Mouse (Mus musculus): ENCODE measurements at regions not wholly inside any gene's neighbourhood (a gene's known extent, or its start where the extent isn't known, plus 50 kb on each side); places are given as distances from the start of the nearest gene placed in this dataset.

DNA sequence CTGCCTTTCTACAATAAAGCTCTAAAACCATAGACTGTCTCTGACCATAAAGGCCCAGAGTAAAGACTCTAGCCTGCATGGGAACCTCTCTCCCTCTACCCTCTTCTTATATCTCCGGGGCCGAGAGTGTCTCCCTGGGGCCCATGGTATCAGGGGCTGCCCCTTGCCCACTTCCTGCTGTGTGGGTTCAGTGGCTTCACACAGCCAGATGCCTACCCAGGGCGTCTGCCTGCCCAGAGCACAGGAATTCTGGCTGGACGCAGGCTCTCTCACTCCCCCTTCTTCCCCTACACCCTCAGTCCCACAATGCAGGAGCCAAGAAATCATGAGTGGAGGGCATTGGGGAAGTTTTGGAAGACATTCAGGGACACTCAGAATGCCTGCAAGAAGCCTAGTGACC lies 150.8 kb downstream of the Bod1 start:
- H3K4me3 ChIP-seq (ENCODE audit: low read depth, low read length) = no peak overlapping the region
- H3K4me2 ChIP-seq (ENCODE audit: low read length) = no peak overlapping the region
- WGBS = 84% methylated on average over 4 of the region's 4 CpGs
- no peaks in the 10 kb centered on the region for H3K4me1 ChIP-seq (ENCODE audit: control insufficient read depth, insufficient read depth, low read length)
- no peaks in the 10 kb centered on the region for H3K27me3 ChIP-seq (replicated peaks; ENCODE audit: control insufficient read depth, insufficient read depth, low read length)
- no peaks in the 10 kb centered on the region for H3K9me3 ChIP-seq (replicated peaks; ENCODE audit: control insufficient read depth, low read length)
- ATAC-seq (no peak), DNase-seq (ENCODE audit: low spot score) (no peak)
- no peak overlapping the region for H3K27ac ChIP-seq (ENCODE audit: low read depth, low read length)
- H3K9ac ChIP-seq (ENCODE audit: low read length) = no peak overlapping the region
- H3K36me3 ChIP-seq (ENCODE audit: control insufficient read depth, insufficient read depth, low read length) = no peaks in the 10 kb centered on the region

DNA sequence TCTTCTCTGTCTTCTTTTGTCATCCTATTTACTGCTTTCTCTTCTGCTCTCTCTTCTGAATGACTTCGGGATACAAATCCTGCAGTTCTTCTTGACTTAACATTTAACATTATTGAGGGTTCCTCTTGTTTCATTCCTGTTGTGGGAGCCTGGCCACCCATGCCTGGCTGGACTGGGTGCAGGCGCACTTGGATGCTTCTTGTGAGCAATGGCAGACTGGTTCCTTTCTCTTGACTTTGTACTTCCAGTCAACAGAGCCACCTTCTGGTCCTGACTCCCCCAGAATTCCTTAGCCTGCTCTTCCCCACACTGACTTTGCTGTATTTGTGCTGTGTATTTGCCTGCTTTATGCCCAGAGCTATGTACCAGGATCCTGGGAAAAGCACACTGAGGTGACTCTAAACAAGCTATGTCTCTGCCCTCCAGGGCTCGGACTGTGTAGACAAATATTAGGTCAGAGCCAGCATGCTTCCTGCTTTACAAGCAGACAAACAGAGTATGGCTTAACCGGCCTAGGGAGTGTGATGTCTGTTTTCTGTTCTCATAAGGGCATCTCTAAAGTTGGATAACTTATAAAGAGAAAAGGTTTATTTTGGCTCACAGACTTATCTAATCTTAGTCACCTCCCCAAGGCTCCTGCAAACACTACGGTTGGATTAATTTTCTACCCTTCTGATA lies 133.5 kb upstream of the Stc2 start:
- Histone ChIP-seq H3K36me3 (ENCODE audit: control insufficient read depth, insufficient read depth, low read length) (no peaks in the 10 kb centered on the region), H3K27me3 (replicated peaks; ENCODE audit: control insufficient read depth, insufficient read depth, low read length) (no peaks in the 10 kb centered on the region), H3K4me2 (ENCODE audit: low read length) (no peak overlapping the region), H3K9ac (ENCODE audit: low read length) (no peak overlapping the region), H3K27ac (ENCODE audit: low read depth, low read length) (no peak overlapping the region), H3K4me1 (ENCODE audit: control insufficient read depth, insufficient read depth, low read length) (no peaks in the 10 kb centered on the region), H3K9me3 (replicated peaks; ENCODE audit: control insufficient read depth, low read length) (no peaks in the 10 kb centered on the region), H3K4me3 (ENCODE audit: low read depth, low read length) (no peak overlapping the region)
- WGBS = 88% methylated on average over 5 of the region's 5 CpGs
- ATAC-seq = no peak
- DNase-seq (ENCODE audit: low spot score) = no peak

DNA sequence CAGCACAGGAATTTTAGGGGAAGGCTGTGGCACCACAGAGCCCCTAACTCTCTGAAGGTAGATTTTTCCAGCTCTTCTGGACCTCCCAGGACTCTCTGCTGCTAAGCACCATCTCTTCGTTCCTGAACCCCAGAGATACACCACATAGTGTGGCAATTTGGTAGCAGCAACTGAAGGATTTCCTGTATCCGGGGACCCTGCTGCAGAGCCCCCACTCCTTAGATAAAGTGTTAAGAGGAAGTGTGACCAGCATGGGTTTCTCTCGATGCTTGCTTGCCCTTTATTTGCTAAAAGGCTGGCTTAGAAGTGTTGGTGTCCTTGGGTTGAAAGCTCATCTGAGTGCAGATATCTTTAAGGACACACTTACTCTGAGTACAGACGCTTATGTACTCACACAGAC lies 115.6 kb upstream of the Stc2 start:
- no peak overlapping the region for H3K4me3 ChIP-seq (ENCODE audit: low read depth, low read length)
- H3K36me3 ChIP-seq (ENCODE audit: control insufficient read depth, insufficient read depth, low read length) = no peaks in the 10 kb centered on the region
- no peak overlapping the region for H3K9ac ChIP-seq (ENCODE audit: low read length)
- WGBS = 77% methylated on average over 4 of the region's 4 CpGs
- no peak overlapping the region for H3K4me2 ChIP-seq (ENCODE audit: low read length)
- H3K27ac ChIP-seq (ENCODE audit: low read depth, low read length) = no peak overlapping the region
- no peaks in the 10 kb centered on the region for H3K9me3 ChIP-seq (replicated peaks; ENCODE audit: control insufficient read depth, low read length)
- no peaks in the 10 kb centered on the region for H3K4me1 ChIP-seq (ENCODE audit: control insufficient read depth, insufficient read depth, low read length)
- H3K27me3 ChIP-seq (replicated peaks; ENCODE audit: control insufficient read depth, insufficient read depth, low read length) = no peaks in the 10 kb centered on the region
- DNase-seq (ENCODE audit: low spot score) = no peak
- no peak for ATAC-seq

DNA sequence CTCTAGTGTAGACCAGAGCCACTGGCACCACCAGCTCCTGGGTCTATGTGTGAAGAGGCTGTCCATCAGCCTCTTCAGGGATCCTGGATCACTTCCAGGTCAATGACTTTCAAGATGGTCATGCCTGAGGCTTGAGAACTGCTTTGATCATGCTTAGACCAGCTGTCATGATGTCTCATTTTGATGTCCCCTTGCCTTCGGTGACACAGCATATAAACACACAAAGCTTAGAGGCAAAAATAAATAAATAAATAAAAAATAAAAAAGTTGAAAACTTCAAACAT lies 111.1 kb upstream of the Stc2 start:
- Histone ChIP-seq H3K27ac (ENCODE audit: low read depth, low read length) (no peak overlapping the region), H3K27me3 (replicated peaks; ENCODE audit: control insufficient read depth, insufficient read depth, low read length) (no peaks in the 10 kb centered on the region), H3K9me3 (replicated peaks; ENCODE audit: control insufficient read depth, low read length) (no peaks in the 10 kb centered on the region), H3K4me3 (ENCODE audit: low read depth, low read length) (no peak overlapping the region), H3K36me3 (ENCODE audit: control insufficient read depth, insufficient read depth, low read length) (no peaks in the 10 kb centered on the region), H3K4me2 (ENCODE audit: low read length) (no peak overlapping the region), H3K9ac (ENCODE audit: low read length) (no peak overlapping the region), H3K4me1 (ENCODE audit: control insufficient read depth, insufficient read depth, low read length) (no peaks in the 10 kb centered on the region)
- 94% methylated on average over 1 of the region's 1 CpGs for WGBS
- no peak for ATAC-seq
- DNase-seq (ENCODE audit: low spot score) = no peak

DNA sequence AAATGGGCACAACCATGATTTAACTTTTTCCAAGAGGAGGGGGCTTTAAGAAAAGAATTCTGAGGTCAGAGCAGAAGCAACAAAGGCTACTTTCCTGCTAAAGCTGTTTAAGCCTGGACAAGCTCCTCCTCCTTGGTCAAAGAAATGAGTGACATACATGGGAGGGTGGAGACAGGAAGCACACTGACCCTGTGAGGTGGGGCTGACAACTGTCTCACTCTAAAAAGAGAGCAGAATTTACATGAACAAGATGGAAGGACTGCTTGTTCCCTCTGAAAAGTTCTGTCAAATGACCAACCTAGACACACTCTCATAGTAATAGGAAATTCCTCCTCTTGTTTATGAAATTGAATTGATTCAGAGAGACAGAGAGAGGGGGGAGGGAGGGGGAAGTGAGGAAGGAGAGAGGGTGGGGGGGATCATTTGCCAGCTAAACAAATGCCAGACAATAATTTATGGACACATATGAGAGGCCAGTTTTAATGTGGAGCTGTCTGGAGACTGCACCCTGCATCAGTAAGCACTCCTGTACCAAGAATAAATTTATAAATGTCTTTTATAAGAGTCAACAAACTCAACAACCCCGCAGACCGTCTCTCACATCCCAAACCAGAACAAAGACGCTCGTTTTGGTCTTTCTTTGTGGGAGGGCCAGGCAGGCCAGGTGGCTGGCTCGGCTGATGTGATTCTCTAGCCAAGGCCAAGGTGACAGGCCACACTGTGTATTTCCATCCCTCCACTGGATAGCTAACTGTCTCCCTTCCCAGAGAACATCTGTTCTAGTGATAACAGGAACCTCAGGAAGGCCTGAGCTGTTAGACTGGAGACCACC lies 110.6 kb upstream of the Stc2 start:
- 64% methylated on average over 5 of the region's 5 CpGs for WGBS
- Histone ChIP-seq H3K27me3 (replicated peaks; ENCODE audit: control insufficient read depth, insufficient read depth, low read length) (no peaks in the 10 kb centered on the region), H3K9ac (ENCODE audit: low read length) (no peak overlapping the region), H3K27ac (ENCODE audit: low read depth, low read length) (no peak overlapping the region), H3K9me3 (replicated peaks; ENCODE audit: control insufficient read depth, low read length) (no peaks in the 10 kb centered on the region), H3K36me3 (ENCODE audit: control insufficient read depth, insufficient read depth, low read length) (no peaks in the 10 kb centered on the region), H3K4me1 (ENCODE audit: control insufficient read depth, insufficient read depth, low read length) (no peaks in the 10 kb centered on the region), H3K4me2 (ENCODE audit: low read length) (no peak overlapping the region), H3K4me3 (ENCODE audit: low read depth, low read length) (no peak overlapping the region)
- DNase-seq (ENCODE audit: low spot score) = no peak
- ATAC-seq = no peak

DNA sequence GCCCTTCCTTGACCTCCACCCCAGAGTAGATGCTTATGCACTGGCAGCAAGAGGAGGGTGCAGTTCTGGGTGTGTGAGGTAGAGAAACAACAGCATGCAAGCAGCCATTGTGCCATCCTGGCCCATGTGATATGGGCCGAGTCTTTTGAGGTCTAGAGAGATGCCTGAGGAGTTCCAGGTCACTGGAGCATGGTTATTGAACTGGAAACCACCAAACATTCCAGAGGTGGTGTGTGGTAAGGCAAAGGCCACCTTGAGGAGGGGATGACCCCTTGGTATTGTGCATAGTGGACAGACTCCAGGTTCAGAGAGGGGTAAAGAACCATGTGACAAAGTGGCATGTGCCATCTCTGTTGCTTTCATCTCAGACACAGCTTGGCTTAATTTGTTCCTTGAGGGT lies 107.9 kb upstream of the Stc2 start:
- DNase-seq (ENCODE audit: low spot score) (no peak), ATAC-seq (no peak)
- Histone ChIP-seq H3K4me2 (ENCODE audit: low read length) (no peak overlapping the region), H3K4me3 (ENCODE audit: low read depth, low read length) (no peak overlapping the region), H3K36me3 (ENCODE audit: control insufficient read depth, insufficient read depth, low read length) (no peaks in the 10 kb centered on the region), H3K27ac (ENCODE audit: low read depth, low read length) (no peak overlapping the region), H3K9ac (ENCODE audit: low read length) (no peak overlapping the region), H3K27me3 (replicated peaks; ENCODE audit: control insufficient read depth, insufficient read depth, low read length) (no peaks in the 10 kb centered on the region), H3K4me1 (ENCODE audit: control insufficient read depth, insufficient read depth, low read length) (no peaks in the 10 kb centered on the region), H3K9me3 (replicated peaks; ENCODE audit: control insufficient read depth, low read length) (no peaks in the 10 kb centered on the region)
- 65% methylated on average over 1 of the region's 1 CpGs for WGBS

DNA sequence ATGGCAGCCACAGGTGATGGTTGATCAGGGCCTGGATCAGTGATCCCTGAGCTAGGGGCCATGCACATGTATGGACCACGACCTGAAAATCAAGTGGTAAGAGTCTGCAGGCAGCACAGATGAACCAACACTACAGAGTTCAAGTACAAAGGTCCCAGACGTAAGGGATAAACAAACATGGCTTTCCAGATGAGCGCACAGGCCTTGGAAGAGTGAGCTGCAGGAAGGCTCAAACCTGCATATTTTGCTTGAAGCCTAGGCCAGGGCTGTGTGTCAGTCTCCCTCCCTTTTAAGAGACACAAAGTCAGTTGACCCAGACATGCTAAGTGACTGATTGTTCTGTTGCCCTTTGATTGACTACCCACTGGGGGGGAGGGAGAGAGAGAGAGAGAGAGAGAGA lies 107.2 kb upstream of the Stc2 start:
- H3K27ac ChIP-seq (ENCODE audit: low read depth, low read length) = no peak overlapping the region
- no peaks in the 10 kb centered on the region for H3K36me3 ChIP-seq (ENCODE audit: control insufficient read depth, insufficient read depth, low read length)
- DNase-seq (ENCODE audit: low spot score) = no peak
- 69% methylated on average over 3 of the region's 3 CpGs for whole genome bisulfite sequencing
- no peaks in the 10 kb centered on the region for H3K9me3 ChIP-seq (replicated peaks; ENCODE audit: control insufficient read depth, low read length)
- ATAC-seq = no peak
- H3K9ac ChIP-seq (ENCODE audit: low read length) = no peak overlapping the region
- no peaks in the 10 kb centered on the region for H3K27me3 ChIP-seq (replicated peaks; ENCODE audit: control insufficient read depth, insufficient read depth, low read length)
- no peak overlapping the region for H3K4me2 ChIP-seq (ENCODE audit: low read length)
- no peaks in the 10 kb centered on the region for H3K4me1 ChIP-seq (ENCODE audit: control insufficient read depth, insufficient read depth, low read length)
- H3K4me3 ChIP-seq (ENCODE audit: low read depth, low read length) = no peak overlapping the region

DNA sequence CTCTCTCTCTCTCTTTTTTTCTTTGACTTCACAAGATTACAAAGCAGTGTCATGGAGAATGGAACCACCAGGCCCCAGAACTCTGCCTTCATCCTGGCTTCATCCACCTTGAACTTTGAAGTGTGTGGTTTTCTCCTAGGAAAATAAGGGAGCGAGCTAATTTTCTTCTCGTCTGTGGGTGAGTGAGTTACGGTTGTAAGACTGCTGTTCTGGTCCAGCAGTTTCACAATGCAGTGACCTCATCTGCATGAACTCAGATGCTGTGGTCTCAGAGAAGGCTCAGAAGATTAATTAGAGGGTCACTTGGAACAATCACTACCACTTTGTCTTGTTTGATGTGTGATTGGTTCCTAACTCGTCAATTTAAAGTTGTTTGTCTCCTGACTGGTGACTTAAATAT lies 103.1 kb upstream of the Stc2 start:
- no peak overlapping the region for H3K4me3 ChIP-seq (ENCODE audit: low read depth, low read length)
- H3K9ac ChIP-seq (ENCODE audit: low read length) = no peak overlapping the region
- no peaks in the 10 kb centered on the region for H3K9me3 ChIP-seq (replicated peaks; ENCODE audit: control insufficient read depth, low read length)
- no peak overlapping the region for H3K4me2 ChIP-seq (ENCODE audit: low read length)
- no peak for ATAC-seq
- H3K36me3 ChIP-seq (ENCODE audit: control insufficient read depth, insufficient read depth, low read length) = no peaks in the 10 kb centered on the region
- H3K27ac ChIP-seq (ENCODE audit: low read depth, low read length) = no peak overlapping the region
- H3K27me3 ChIP-seq (replicated peaks; ENCODE audit: control insufficient read depth, insufficient read depth, low read length) = no peaks in the 10 kb centered on the region
- no peaks in the 10 kb centered on the region for H3K4me1 ChIP-seq (ENCODE audit: control insufficient read depth, insufficient read depth, low read length)
- 40% methylated on average over 4 of the region's 4 CpGs for WGBS
- no peak for DNase-seq (ENCODE audit: low spot score)

DNA sequence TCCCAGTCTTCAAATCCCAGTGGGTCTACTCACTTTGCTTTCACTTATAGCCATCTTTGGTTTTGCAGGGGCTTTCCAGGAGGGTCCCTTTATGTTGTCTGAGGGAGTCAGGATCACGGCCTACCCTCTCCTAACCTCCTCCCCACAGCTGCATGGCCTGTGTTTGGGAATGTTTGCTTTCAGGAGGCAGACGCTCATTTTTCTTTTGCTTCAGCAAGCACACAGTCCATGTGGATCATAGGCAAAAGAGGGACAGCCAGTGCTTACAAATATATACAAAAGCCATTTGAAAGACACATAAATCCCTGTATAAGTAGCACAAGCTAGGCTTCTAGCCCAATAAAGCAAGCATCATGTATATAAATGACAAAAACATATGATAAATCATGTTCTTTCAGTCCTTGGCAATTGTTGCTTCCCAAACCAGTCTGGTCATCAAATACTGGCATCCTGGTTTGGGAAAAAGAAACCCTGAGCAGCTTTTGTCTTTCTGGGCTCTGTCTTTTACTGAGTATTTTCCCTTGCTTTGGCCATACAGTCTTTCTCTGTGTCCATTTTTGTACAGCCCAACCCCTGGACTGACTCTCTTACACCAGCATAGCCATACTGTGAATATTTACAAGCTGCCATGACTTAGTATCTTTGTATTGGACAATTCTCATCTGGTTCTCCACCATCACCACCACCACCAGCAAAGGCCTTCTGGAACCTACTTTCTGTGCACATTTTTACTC lies 101.0 kb upstream of the Stc2 start:
- 63% methylated on average over 2 of the region's 2 CpGs for WGBS
- H3K4me1 ChIP-seq (ENCODE audit: control insufficient read depth, insufficient read depth, low read length) = no peaks in the 10 kb centered on the region
- no peak overlapping the region for H3K27ac ChIP-seq (ENCODE audit: low read depth, low read length)
- DNase-seq (ENCODE audit: low spot score) = no peak
- no peaks in the 10 kb centered on the region for H3K36me3 ChIP-seq (ENCODE audit: control insufficient read depth, insufficient read depth, low read length)
- no peak overlapping the region for H3K9ac ChIP-seq (ENCODE audit: low read length)
- H3K4me3 ChIP-seq (ENCODE audit: low read depth, low read length) = no peak overlapping the region
- no peaks in the 10 kb centered on the region for H3K27me3 ChIP-seq (replicated peaks; ENCODE audit: control insufficient read depth, insufficient read depth, low read length)
- no peak for ATAC-seq
- H3K4me2 ChIP-seq (ENCODE audit: low read length) = no peak overlapping the region
- no peaks in the 10 kb centered on the region for H3K9me3 ChIP-seq (replicated peaks; ENCODE audit: control insufficient read depth, low read length)
